Mouse (Mus musculus): Measurements from ENCODE around the gene Miga1.

DNA sequence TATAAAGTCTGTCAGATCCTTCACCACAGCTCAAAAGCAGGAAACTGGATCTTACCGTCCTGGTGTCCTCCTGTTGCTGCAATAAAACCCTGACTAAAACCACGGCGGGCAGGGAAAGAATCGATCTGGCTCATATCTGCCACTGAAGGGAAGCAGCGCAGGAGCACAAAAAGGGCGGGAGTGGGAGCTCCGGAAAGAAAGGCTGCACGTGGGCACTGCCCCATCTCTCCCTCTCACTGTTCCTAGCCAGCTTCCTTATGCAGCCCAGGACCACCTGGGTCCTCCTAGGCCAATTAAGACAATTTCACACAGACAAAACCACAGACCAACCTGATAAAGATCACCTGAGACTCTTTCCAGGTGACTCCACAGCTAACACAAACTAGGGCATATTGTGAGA, 78.8 kb downstream of the Miga1 start:
- TF ChIP-seq CTCF (IDR thresholded peaks at IDR 0.05; ENCODE audit: low read depth): no peak
- TF ChIP-seq EP300 (IDR thresholded peaks at IDR 0.05; ENCODE audit: low read depth): no peak

All from liver, embryonic 14.5 days (tissue).